Mouse (Mus musculus) intestine, embryonic 14.5 days (tissue): Measurements from ENCODE around the gene Sbds. TPM values are rescaled to one million over a fixed set of nuclear protein-coding genes. Genes with fewer than 3 reads are reported as not detected.

Source experiments
- ATAC-seq: fragments of 200-750 bp; cut with Nextera tagmentation; replicated peaks from 2 replicates; pipeline ENCODE4 v1.8.0; 2017; ENCODE audit warnings: low read depth, moderate number of reproducible peaks, moderate TSS enrichment, moderate library complexity; ENCODE audit not compliant: low FRiP score, low TSS enrichment
- DNase-seq: peaks from one replicate; pipeline ENCODE4 v3.0.0-alpha.2; 2018; ENCODE audit warnings: low spot score
- H3K27ac ChIP-seq: fragments of 300-500 bp; sonication (generic); 2 replicates; pipeline ENCODE4 v1.5.1; 2014; ENCODE audit warnings: low read depth, mild to moderate bottlenecking, control low read depth
- H3K27me3 ChIP-seq: fragments of 300-500 bp; sonication (generic); replicated peaks from 2 replicates; pipeline ENCODE4 v1.6.1; 2014; ENCODE audit warnings: low read length, control low read depth; ENCODE audit not compliant: control insufficient read depth, insufficient read depth
- H3K36me3 ChIP-seq: fragments of 300-500 bp; sonication (generic); 2 replicates; pipeline ENCODE4 v1.6.1; 2014; ENCODE audit warnings: low read length, control low read depth; ENCODE audit not compliant: control insufficient read depth, insufficient read depth
- H3K4me1 ChIP-seq: fragments of 300-500 bp; sonication (generic); replicated peaks from 2 replicates; pipeline ENCODE4 v1.6.1; 2014; ENCODE audit warnings: low read length, control low read depth, mixed read lengths; ENCODE audit not compliant: control insufficient read depth, insufficient read depth
- H3K4me2 ChIP-seq: fragments of 300-500 bp; sonication (generic); 2 replicates; pipeline ENCODE4 v1.6.1; 2014; ENCODE audit warnings: low read length
- H3K4me3 ChIP-seq: fragments of 300-500 bp; sonication (generic); 2 replicates; pipeline ENCODE4 v1.5.1; 2014; ENCODE audit warnings: low read depth, low read length, control low read depth, mixed read lengths
- H3K9ac ChIP-seq: fragments of 300-500 bp; sonication (generic); 2 replicates; pipeline ENCODE4 v1.6.1; 2014; ENCODE audit warnings: mild to moderate bottlenecking, low read length
- H3K9me3 ChIP-seq: fragments of 300-500 bp; sonication (generic); 2 replicates; pipeline ENCODE4 v1.6.1; 2016; ENCODE audit warnings: low read length, control low read depth; ENCODE audit not compliant: control insufficient read depth
- WGBS: fragments of 180-500 bp; shearing (Covaris S2); extraction: QIAGEN DNeasy Blood & Tissue Kit; methylation state at CpG from one replicate; pipeline ENCODE4 v1.1.7; 2014; 5-methylcytosine and 5-hydroxymethylcytosine counted together
- polyA plus RNA-seq: library from polyadenylated mRNA; unstranded; fragments of >200 nt; fragmentation: Nextera tagmentation; extraction: Ambion mirVana; gene quantifications from 2 replicates; pipeline ENCODE4 v1.2.1, GENCODE M21; 2014

Gene Sbds
- polyA plus RNA-seq, 1 experiment from 2014 or later: 60.3 TPM

DNA sequence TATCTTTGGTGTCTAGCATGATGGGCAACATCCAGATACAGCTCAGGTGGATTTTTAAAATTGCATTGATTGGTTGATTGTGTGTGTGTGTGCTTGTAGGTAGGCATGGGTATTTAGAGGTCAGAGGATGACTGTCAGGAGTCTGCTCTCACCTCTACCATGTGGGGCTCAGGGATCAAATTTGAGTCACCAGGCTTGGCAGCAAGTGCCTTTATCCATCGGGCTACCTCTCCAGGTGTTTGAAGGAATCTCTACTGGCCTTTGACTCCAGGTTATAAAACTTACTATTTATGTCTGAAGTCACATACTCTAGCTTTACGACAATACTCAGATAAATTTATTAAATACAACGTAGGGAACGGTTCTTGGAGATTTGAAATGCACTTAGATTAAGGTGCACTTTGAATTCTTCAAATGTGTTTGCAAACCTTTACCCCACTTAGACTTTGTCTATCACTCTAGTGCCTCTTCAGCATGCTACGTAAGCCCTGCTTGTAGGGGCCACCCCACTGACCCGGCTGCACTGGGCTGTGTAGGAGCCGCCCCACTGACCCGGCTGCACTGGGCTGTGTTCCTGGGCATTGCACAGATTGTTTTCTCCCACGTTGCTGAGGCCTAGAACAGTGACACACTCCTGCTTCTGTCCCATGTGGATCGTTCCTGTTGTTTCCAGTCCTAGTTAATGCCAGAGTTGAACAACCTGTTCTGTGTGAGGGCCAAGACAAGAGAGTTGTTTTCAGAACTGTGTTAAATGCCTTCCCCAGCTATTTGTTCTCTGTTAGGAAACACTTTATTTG is 54.9 kb downstream of the Sbds start:
- DNase-seq (no peak), ATAC-seq (no peak)
- Histone ChIP-seq H3K27me3 (no peaks in the 10 kb centered on the region), H3K4me2 (no peak overlapping the region), H3K4me3 (no peak overlapping the region), H3K36me3 (peaks cover 45% of the 10 kb centered on the region), H3K4me1 (no peaks in the 10 kb centered on the region), H3K9me3 (no peaks in the 10 kb centered on the region), H3K27ac (no peak overlapping the region), H3K9ac (no peak overlapping the region)
- 78% methylated on average over 10 of the region's 10 CpGs for WGBS

DNA sequence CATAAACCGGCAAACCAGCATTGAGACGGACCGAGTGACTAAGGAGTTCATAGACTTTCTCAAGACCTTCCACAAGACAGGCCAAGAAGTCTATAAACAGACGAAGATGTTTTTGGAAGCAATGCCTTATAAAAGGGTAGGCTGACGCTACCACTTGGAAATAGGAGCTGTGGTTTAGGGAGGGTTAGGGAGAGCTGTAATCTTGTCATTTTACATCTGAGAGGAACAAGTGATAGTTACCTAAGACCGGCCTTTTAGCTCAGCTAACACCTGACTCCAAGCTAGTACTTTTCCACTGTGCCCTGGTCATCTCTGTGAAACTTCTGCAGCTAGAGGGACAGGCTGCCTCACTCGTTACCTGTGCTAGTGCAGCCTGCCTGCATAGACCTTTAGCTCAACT is 57.3 kb downstream of the Sbds start:
- Histone ChIP-seq H3K4me2 (no peak overlapping the region), H3K4me1 (no peaks in the 10 kb centered on the region), H3K9me3 (no peaks in the 10 kb centered on the region), H3K9ac (no peak overlapping the region), H3K4me3 (no peak overlapping the region), H3K36me3 (peaks cover 50% of the 10 kb centered on the region), H3K27me3 (no peaks in the 10 kb centered on the region), H3K27ac (no peak overlapping the region)
- ATAC-seq (no peak), DNase-seq (no peak)
- WGBS: 92% methylated on average over 7 of the region's 7 CpGs

DNA sequence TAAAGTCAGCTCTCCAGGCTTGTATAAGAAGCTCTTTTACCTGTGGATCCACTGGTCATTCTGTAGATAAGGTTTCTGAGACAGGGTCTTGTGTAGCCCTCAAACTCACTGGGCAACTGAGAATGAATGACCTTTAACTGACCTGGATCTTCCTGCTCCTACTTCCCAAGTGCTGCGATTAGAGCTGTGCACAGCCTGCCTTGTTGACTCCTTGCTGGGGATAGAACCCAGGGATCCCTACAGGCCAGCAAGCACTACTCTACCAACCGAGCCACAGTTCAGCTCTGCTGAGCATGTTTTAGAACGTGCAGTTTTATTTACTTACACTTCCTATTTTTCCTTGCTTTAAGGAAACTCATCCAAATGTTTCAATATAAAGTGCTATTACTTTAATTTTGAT is 57.9 kb downstream of the Sbds start:
- Histone ChIP-seq H3K4me1 (no peaks in the 10 kb centered on the region), H3K36me3 (peaks cover 54% of the 10 kb centered on the region), H3K27ac (no peak overlapping the region), H3K27me3 (no peaks in the 10 kb centered on the region), H3K9me3 (no peaks in the 10 kb centered on the region), H3K4me3 (no peak overlapping the region), H3K9ac (no peak overlapping the region), H3K4me2 (no peak overlapping the region)
- ATAC-seq: no peak
- DNase-seq: no peak
- WGBS: 80% methylated on average over 3 of the region's 3 CpGs

DNA sequence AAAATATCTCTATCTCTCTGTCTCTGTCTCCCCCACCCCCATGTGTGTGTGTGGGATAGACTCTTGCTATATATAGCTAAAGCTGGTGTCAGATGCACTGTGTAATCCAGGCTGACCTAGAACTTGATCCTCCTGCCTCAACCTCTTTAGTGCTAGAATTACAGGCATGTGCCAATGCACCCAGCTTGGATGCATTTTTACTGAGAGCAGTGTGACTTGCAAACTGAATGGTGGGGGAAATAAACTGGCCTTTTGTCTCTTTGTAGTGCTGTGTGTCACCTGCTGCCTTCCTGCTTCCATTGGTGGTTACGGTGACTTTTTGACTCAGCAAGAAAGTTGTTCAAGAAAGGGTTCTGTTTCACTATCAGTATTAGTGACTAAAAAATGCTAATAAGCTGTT is 59.0 kb downstream of the Sbds start:
- Histone ChIP-seq H3K4me3 (no peak overlapping the region), H3K27ac (no peak overlapping the region), H3K4me1 (no peaks in the 10 kb centered on the region), H3K27me3 (no peaks in the 10 kb centered on the region), H3K4me2 (no peak overlapping the region), H3K36me3 (peaks cover 57% of the 10 kb centered on the region), H3K9ac (no peak overlapping the region), H3K9me3 (no peaks in the 10 kb centered on the region)
- ATAC-seq (no peak), DNase-seq (no peak)
- 90% methylated on average over 1 of the region's 1 CpGs for WGBS

Other genes with a start within 250 kb of the Sbds start
- 44.6 and 55.7 TPM in 2 replicates for gene Asl, start 226.3 kb downstream of the Sbds start, polyA plus RNA-seq
- 19.7 and 23.4 TPM in 2 replicates for gene Crcp, start 226.2 kb downstream of the Sbds start, polyA plus RNA-seq
- 68.4 and 70.0 TPM in 2 replicates for gene Tpst1, start 182.2 kb downstream of the Sbds start, polyA plus RNA-seq
- gene Kctd7, start 110.7 kb downstream of the Sbds start, polyA plus RNA-seq: 5.3 and 5.5 TPM in 2 replicates
- gene Rabgef1, start 83.7 kb downstream of the Sbds start, polyA plus RNA-seq: 22.3 and 24.7 TPM in 2 replicates
- 40.6 and 45.5 TPM in 2 replicates for gene Tmem248, start 38.4 kb downstream of the Sbds start, polyA plus RNA-seq
- gene Tyw1, start 89 bp upstream of the Sbds start, polyA plus RNA-seq: 31.5 and 32.4 TPM in 2 replicates
- gene Caln1, start 113.9 kb upstream of the Sbds start, polyA plus RNA-seq: not detected in 2 replicates
- gene A330070K13Rik, start 129.1 kb upstream of the Sbds start, polyA plus RNA-seq: not detected in 2 replicates